Mouse (Mus musculus): ENCODE data around the gene Spem1.

DNA sequence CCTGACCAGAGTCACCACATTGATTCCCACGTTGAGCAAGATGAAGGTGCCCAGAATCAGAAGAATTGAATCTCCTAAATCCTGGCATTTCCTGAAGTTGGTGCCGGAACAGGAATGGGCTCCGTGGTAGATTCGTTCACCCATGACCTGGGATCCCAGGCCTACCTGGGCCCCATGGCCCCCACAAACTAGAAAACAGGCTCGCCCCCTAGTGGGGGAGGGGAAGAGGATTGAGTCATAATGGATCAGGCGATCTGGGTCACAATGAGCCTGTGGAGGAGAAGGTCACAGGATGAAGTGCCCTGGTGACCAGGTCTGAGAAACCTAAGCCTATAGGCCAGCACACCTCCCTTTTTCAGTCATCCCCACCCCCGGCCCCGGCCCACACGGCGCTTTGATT, 6.8 kb downstream of the Spem1 start, which contains the start of gene Gm39566:
- TF ChIP-seq CTCF (IDR thresholded peaks at IDR 0.05; ENCODE audit: insufficient read depth, low read length) = no peak
- no peak for TF ChIP-seq POLR2A (IDR thresholded peaks at IDR 0.05; ENCODE audit: borderline replicate concordance, extremely low read depth, low read depth, low read length)
